In genomic region chr4:59188474-59188801, GRCm38 (mm10) we compare ENCODE assay signal across 8 mouse cellular contexts. TPM values are rescaled to one million over a fixed set of nuclear protein-coding genes. Genes with fewer than 3 reads are reported as not detected.
A peak's percentile ranks its signal among the peaks of the same experiment; 100 is the strongest.
DNase-seq lines count a peak whose midpoint lies in the region; ATAC-seq and TF ChIP-seq lines count a peak whose summit lies in the region.

No protein-coding gene starts in this region.

- H3K9me3 ChIP-seq in lung, embryonic 16.5 days (ENCODE audit: control insufficient read depth, low read length): no peaks in the 10 kb centered on the region
- no peaks in the 10 kb centered on the region for H3K9me3 ChIP-seq in limb, embryonic 14.5 days (ENCODE audit: control insufficient read depth, low read length)
- H3K9me3 ChIP-seq in stomach, embryonic 14.5 days (ENCODE audit: control insufficient read depth, low read depth, low read length): no peaks in the 10 kb centered on the region

- no peak for DNase-seq in lung, postnatal 10 days
- DNase-seq in limb, embryonic 14.5 days (ENCODE audit: low spot score): no peak
- DNase-seq in frontal cortex, postnatal 14 days (ENCODE audit: low spot score in 2 of 2): no peak
- no peak for DNase-seq in kidney, postnatal 4 days
- DNase-seq in kidney, postnatal 14 days: no peak

- H3K4me1 ChIP-seq in lung, embryonic 16.5 days (replicated peaks; ENCODE audit: control insufficient read depth, insufficient read depth, low read length): peaks cover 6% of the 10 kb centered on the region; the same call in 1 of the 2 replicates
- H3K4me1 ChIP-seq in limb, embryonic 14.5 days (ENCODE audit: control insufficient read depth, insufficient read depth, low read length): peaks cover 4% of the 10 kb centered on the region; the same call in 1 of the 2 replicates
- H3K4me1 ChIP-seq in stomach, embryonic 14.5 days (ENCODE audit: control insufficient read depth, insufficient read depth, low read length): 0 out of 2 replicates have a peak, but pooled peaks cover 8% of the 10 kb centered on the region

- peak overlapping the region; percentile 96 for H3K27ac ChIP-seq in lung, embryonic 16.5 days (ENCODE audit: low read length)
- no peak overlapping the region for H3K27ac ChIP-seq in limb, embryonic 14.5 days (replicated peaks; ENCODE audit: low read depth, low read length)
- H3K27ac ChIP-seq in stomach, embryonic 14.5 days (ENCODE audit: low read length): peak overlapping the region; percentile 91; the same call in 1 of the 2 replicates

- no peaks in the 10 kb centered on the region for H3K27me3 ChIP-seq in lung, embryonic 16.5 days (ENCODE audit: control insufficient read depth, insufficient read depth, low read depth, low read length)
- no peaks in the 10 kb centered on the region for H3K27me3 ChIP-seq in limb, embryonic 14.5 days (ENCODE audit: control insufficient read depth, insufficient read depth, low read length)
- H3K27me3 ChIP-seq in stomach, embryonic 14.5 days (ENCODE audit: control insufficient read depth, insufficient read depth, low read length): no peaks in the 10 kb centered on the region

- peak overlapping the region; percentile 71 for H3K4me2 ChIP-seq in lung, embryonic 16.5 days (ENCODE audit: low read depth, low read length)
- peak overlapping the region; percentile 85 for H3K4me2 ChIP-seq in limb, embryonic 14.5 days (replicated peaks; ENCODE audit: low read depth, low read length, severe bottlenecking)
- H3K4me2 ChIP-seq in stomach, embryonic 14.5 days (replicated peaks; ENCODE audit: low read depth, low read length): peak overlapping the region; percentile 71

- no peaks in the 10 kb centered on the region for H3K36me3 ChIP-seq in lung, embryonic 16.5 days (ENCODE audit: control insufficient read depth, insufficient read depth, low read length)
- H3K36me3 ChIP-seq in limb, embryonic 14.5 days (ENCODE audit: control insufficient read depth, insufficient read depth, low read length): no peaks in the 10 kb centered on the region
- H3K36me3 ChIP-seq in stomach, embryonic 14.5 days (ENCODE audit: control insufficient read depth, insufficient read depth, low read length): no peaks in the 10 kb centered on the region

- no peak for ATAC-seq in lung, embryonic 16.5 days (ENCODE audit: low read depth)
- 0 out of 2 replicates have a peak, but pooled peaks have one; percentile 4 for ATAC-seq in erythroblast, adult 5-6 weeks (replicated peaks; ENCODE audit: low FRiP score, poor library complexity, severe bottlenecking)
- ATAC-seq in limb, embryonic 14.5 days (ENCODE audit: low FRiP score, low read depth): no peak
- no peak for ATAC-seq in stomach, embryonic 14.5 days (ENCODE audit: insufficient number of reproducible peaks, insufficient read depth, low FRiP score, low read depth)

- peak overlapping the region; percentile 99 for H3K9ac ChIP-seq in lung, embryonic 16.5 days (ENCODE audit: low read length)
- peak overlapping the region; percentile 96; the same call in 1 of the 2 replicates for H3K9ac ChIP-seq in limb, embryonic 14.5 days (ENCODE audit: low read depth, low read length, severe bottlenecking)
- 0 out of 2 replicates have a peak overlapping the region, but pooled peaks have one; percentile 96 for H3K9ac ChIP-seq in stomach, embryonic 14.5 days (replicated peaks; ENCODE audit: low read depth, low read length)

- TF ChIP-seq POLR2A in limb, embryonic 14.5 days (IDR thresholded peaks at IDR 0.05; ENCODE audit: borderline replicate concordance, extremely low read depth, insufficient read depth, insufficient read length): no peak

- WGBS in lung, embryonic 16.5 days: 22% methylated on average over 4 of the region's 4 CpGs
- WGBS in limb, embryonic 14.5 days: 26% methylated on average over 4 of the region's 4 CpGs
- WGBS in stomach, embryonic 14.5 days: 20% methylated on average over 4 of the region's 4 CpGs

- peak overlapping the region; percentile 97 for H3K4me3 ChIP-seq in lung, embryonic 16.5 days (ENCODE audit: low read length)
- H3K4me3 ChIP-seq in limb, embryonic 14.5 days (replicated peaks; ENCODE audit: low read length): peak overlapping the region; percentile 92
- H3K4me3 ChIP-seq in stomach, embryonic 14.5 days (ENCODE audit: low read depth, low read length): peak overlapping the region; percentile 84

RNA-seq across cellular contexts. Expression of gene Ugcg, which starts 0.6 kb away (rescaled TPM):
- 9.7 and 10.5 TPM in 2 replicates for polyA plus RNA-seq in lung, embryonic 16.5 days (2015; fragmentation: Nextera tagmentation; extraction: Ambion mirVana)
- total RNA-seq in erythroblast, adult 5-6 weeks (2015; ENCODE audit: low replicate concordance): 33.2 and 33.4 TPM in 2 replicates
- total RNA-seq in erythroblast, adult 5-6 weeks (2017; ENCODE audit: low replicate concordance): 20.6 and 37.6 TPM in 2 replicates
- 34.0 and 43.7 TPM in 2 replicates for polyA plus RNA-seq in limb, embryonic 14.5 days (2012; rRNA removed)
- polyA plus RNA-seq in limb, embryonic 14.5 days (2014; fragmentation: Nextera tagmentation; extraction: Ambion mirVana): 13.9 and 15.3 TPM in 2 replicates
- 15.0 and 15.8 TPM in 2 replicates for polyA plus RNA-seq in stomach, embryonic 14.5 days (2014; fragmentation: Nextera tagmentation; extraction: Ambion mirVana)

RNA-seq across cellular contexts. Expression of gene AI481877, which starts 49.7 kb away (rescaled TPM):
- not detected in 2 replicates for polyA plus RNA-seq in lung, embryonic 16.5 days (2015; fragmentation: Nextera tagmentation; extraction: Ambion mirVana)
- not detected in 2 replicates for total RNA-seq in erythroblast, adult 5-6 weeks (2015; ENCODE audit: low replicate concordance)
- not detected in 2 replicates for total RNA-seq in erythroblast, adult 5-6 weeks (2017; ENCODE audit: low replicate concordance)
- not detected in 2 replicates for polyA plus RNA-seq in limb, embryonic 14.5 days (2012; rRNA removed)
- polyA plus RNA-seq in limb, embryonic 14.5 days (2014; fragmentation: Nextera tagmentation; extraction: Ambion mirVana): not detected in 2 replicates
- not detected in 2 replicates for polyA plus RNA-seq in stomach, embryonic 14.5 days (2014; fragmentation: Nextera tagmentation; extraction: Ambion mirVana)
